8 mouse cellular contexts compared by ENCODE assay signal in genomic region chr2:25694605-25695004, GRCm38 (mm10). TPM values are rescaled to one million over a fixed set of nuclear protein-coding genes. Genes with fewer than 3 reads are reported as not detected.
DNase-seq lines count a peak whose midpoint lies in the region; ATAC-seq and TF ChIP-seq lines count a peak whose summit lies in the region.
"Had no signal": no experiment of that assay in that cellular context is flagged by ENCODE, and none has a peak within 500 bp of the region (broad histone marks: within the 10 kb centered on the region; RNA-seq: fewer than 3 reads in every experiment).

No protein-coding gene starts in this region.

- ATAC-seq in intestine, postnatal 0 days = peak; percentile 51

- no peak overlapping the region for H3ac ChIP-seq in C2C12 (ENCODE audit: control insufficient read depth, insufficient read length, low read depth)

- no peaks in the 10 kb centered on the region for H3K79me3 ChIP-seq in C2C12 (ENCODE audit: low read depth)

- H3K79me2 ChIP-seq in C2C12 (ENCODE audit: control insufficient read depth, insufficient read depth) = no peaks in the 10 kb centered on the region

- no peak overlapping the region for H3K9ac ChIP-seq in intestine, postnatal 0 days (ENCODE audit: low read depth, low read length)

- H3K27me3 ChIP-seq in C2C12 (ENCODE audit: control insufficient read depth, insufficient read depth, insufficient read length) = peaks cover 16% of the 10 kb centered on the region
- H3K27me3 ChIP-seq in intestine, postnatal 0 days (replicated peaks; ENCODE audit: control insufficient read depth, insufficient read depth, low read length) = no peaks in the 10 kb centered on the region

- no peaks in the 10 kb centered on the region for H3K9me3 ChIP-seq in intestine, postnatal 0 days (ENCODE audit: control insufficient read depth)

- H3K36me3 ChIP-seq in C2C12 (ENCODE audit: control insufficient read depth, insufficient read depth) = no peaks in the 10 kb centered on the region
- H3K36me3 ChIP-seq in intestine, postnatal 0 days (ENCODE audit: control insufficient read depth, insufficient read depth) = no peaks in the 10 kb centered on the region

- H3K4me2 ChIP-seq in intestine, postnatal 0 days (replicated peaks; ENCODE audit: low read depth) = no peak overlapping the region

- TF ChIP-seq CTCF in C2C12 (IDR thresholded peaks at IDR 0.05; ENCODE audit: control insufficient read depth, insufficient read depth, insufficient read length) = peak; percentile 9
- peak; percentile 33; the same call in 1 of the 2 replicates for TF ChIP-seq CTCF in embryonic fibroblast, embryonic 13.5 days (IDR thresholded peaks at IDR 0.05; ENCODE audit: borderline replicate concordance, insufficient read depth, low read length)
- TF ChIP-seq CTCF in intestine, postnatal 0 days (IDR thresholded peaks at IDR 0.05; ENCODE audit: low read depth) = peak; percentile 85

- H3K4me1 ChIP-seq in embryonic fibroblast, embryonic 13.5 days (ENCODE audit: control insufficient read depth, insufficient read depth, low read length) = no peaks in the 10 kb centered on the region
- no peaks in the 10 kb centered on the region for H3K4me1 ChIP-seq in intestine, postnatal 0 days (replicated peaks; ENCODE audit: control insufficient read depth, insufficient read depth, low read length)

- H3K4me3 ChIP-seq in C2C12 (ENCODE audit: insufficient read depth, poor library complexity, severe bottlenecking) = no peak overlapping the region
- no peak overlapping the region for H3K4me3 ChIP-seq in embryonic fibroblast, embryonic 13.5 days (ENCODE audit: insufficient read depth, low read length)
- no peak overlapping the region for H3K4me3 ChIP-seq in intestine, postnatal 0 days (ENCODE audit: low read depth, low read length)

- no peak overlapping the region for H3K27ac ChIP-seq in embryonic fibroblast, embryonic 13.5 days (ENCODE audit: insufficient read depth, low read length)
- no peak overlapping the region for H3K27ac ChIP-seq in intestine, postnatal 0 days (ENCODE audit: low read depth, low read length)

- peak; percentile 83 for DNase-seq in 3T3-L1 (ENCODE audit: low read depth, low spot score)
- DNase-seq in adrenal gland, postnatal 36 days = peak; percentile 73 to 81
- peak; percentile 41 to 57 for DNase-seq in lung, adult 18-20 months
- peak; percentile 72 for DNase-seq in right cerebral cortex, postnatal 14 days

- TF ChIP-seq POLR2A in embryonic fibroblast, embryonic 13.5 days (IDR thresholded peaks at IDR 0.05; ENCODE audit: low read depth, low read length) = no peak

TF ChIP-seq in C2C12, 6 proteins besides CTCF, POLR2A, EP300 and RAD21:
- TF ChIP-seq FOSL1 (IDR thresholded peaks at IDR 0.05; ENCODE audit: insufficient read depth, low read length, poor library complexity, severe bottlenecking) = no peak
- no peak for TF ChIP-seq MYOD1 (IDR thresholded peaks at IDR 0.05; ENCODE audit: control insufficient read depth, insufficient read length, low read depth)
- TF ChIP-seq MAX (IDR thresholded peaks at IDR 0.05) = no peak
- no peak for TF ChIP-seq MYOG (IDR thresholded peaks at IDR 0.05; ENCODE audit: control insufficient read depth, extremely low read depth, insufficient read length)
- TF ChIP-seq CEBPB (IDR thresholded peaks at IDR 0.05; ENCODE audit: low read depth) = no peak
- no peak for TF ChIP-seq USF1 (IDR thresholded peaks at IDR 0.05; ENCODE audit: low read depth)

RNA-seq across cellular contexts. Expression of gene Obp2a, which starts 5.2 kb away (rescaled TPM):
- polyA plus RNA-seq in C2C12 (2012; fragmentation: generic; extraction: Trizol) = not detected
- under 1 TPM in 1 of 2 experiments, not detected in 1; 0.53 TPM for total RNA-seq in adrenal gland, postnatal 36 days (2021)
- not detected in 2 replicates for polyA plus RNA-seq in embryonic fibroblast, embryonic 13.5 days (2011; ENCODE audit: insufficient read length, low read depth, missing spikeins)
- not detected in 2 replicates for polyA plus RNA-seq in intestine, postnatal 0 days (2015; fragmentation: Nextera tagmentation; extraction: Ambion mirVana)
- total RNA-seq: layer of hippocampus, adult 8-10 months had no signal

RNA-seq across cellular contexts. Expression of gene Bmyc, which starts 11.9 kb away (rescaled TPM):
- polyA plus RNA-seq in C2C12 (2012; fragmentation: generic; extraction: Trizol) = 1.0 TPM
- 10 to 100 TPM; 43.5 to 45.0 TPM for total RNA-seq in adrenal gland, postnatal 36 days (2021)
- polyA plus RNA-seq in embryonic fibroblast, embryonic 13.5 days (2011; ENCODE audit: insufficient read length, low read depth, missing spikeins) = 14.4 and 21.2 TPM in 2 replicates
- 34.7 and 35.6 TPM in 2 replicates for polyA plus RNA-seq in intestine, postnatal 0 days (2015; fragmentation: Nextera tagmentation; extraction: Ambion mirVana)

RNA-seq across cellular contexts. Expression of gene Lcn10, which starts 12.1 kb away (rescaled TPM):
- not detected for polyA plus RNA-seq in C2C12 (2012; fragmentation: generic; extraction: Trizol)
- not detected for total RNA-seq in adrenal gland, postnatal 36 days (2021)
- polyA plus RNA-seq in embryonic fibroblast, embryonic 13.5 days (2011; ENCODE audit: insufficient read length, low read depth, missing spikeins) = not detected in 2 replicates
- polyA plus RNA-seq in intestine, postnatal 0 days (2015; fragmentation: Nextera tagmentation; extraction: Ambion mirVana) = not detected in 2 replicates
- total RNA-seq: layer of hippocampus, adult 8-10 months had no signal

RNA-seq across cellular contexts. Expression of gene Lcn6, which starts 18.0 kb away (rescaled TPM):
- not detected for polyA plus RNA-seq in C2C12 (2012; fragmentation: generic; extraction: Trizol)
- total RNA-seq in adrenal gland, postnatal 36 days (2021) = not detected
- not detected in 2 replicates for polyA plus RNA-seq in embryonic fibroblast, embryonic 13.5 days (2011; ENCODE audit: insufficient read length, low read depth, missing spikeins)
- not detected in 2 replicates for polyA plus RNA-seq in intestine, postnatal 0 days (2015; fragmentation: Nextera tagmentation; extraction: Ambion mirVana)
- total RNA-seq: layer of hippocampus, adult 8-10 months had no signal

RNA-seq across cellular contexts. Expression of gene Lcn5, which starts 36.9 kb away (rescaled TPM):
- not detected for polyA plus RNA-seq in C2C12 (2012; fragmentation: generic; extraction: Trizol)
- not detected for total RNA-seq in adrenal gland, postnatal 36 days (2021)
- not detected in 2 replicates for polyA plus RNA-seq in embryonic fibroblast, embryonic 13.5 days (2011; ENCODE audit: insufficient read length, low read depth, missing spikeins)
- polyA plus RNA-seq in intestine, postnatal 0 days (2015; fragmentation: Nextera tagmentation; extraction: Ambion mirVana) = not detected in 2 replicates
- total RNA-seq: layer of hippocampus, adult 8-10 months had no signal

Comparison
In these comparisons a context has a peak if more than half of its experiments do, and no peak if none do; other contexts are left out.
1. CTCF ChIP-seq: peak in every context shown above with its lines; median percentile 85 in intestine, postnatal 0 days; 33 in embryonic fibroblast, embryonic 13.5 days; 9 in C2C12.